Mouse (Mus musculus) kidney, postnatal 0 days (tissue): Measurements from ENCODE around the gene Ric8a. TPM values are rescaled to one million over a fixed set of nuclear protein-coding genes. Genes with fewer than 3 reads are reported as not detected.

ENCODE experiments used
- ATAC-seq: fragments of 200-750 bp; cut with Nextera tagmentation; replicated peaks from 2 replicates; pipeline ENCODE4 v1.8.0; 2017; ENCODE audit warnings: low read depth, moderate number of reproducible peaks, moderate TSS enrichment, moderate library complexity; ENCODE audit not compliant: low FRiP score
- DNase-seq: peaks from one replicate; pipeline ENCODE4 v3.0.0-alpha.2; 2016; ENCODE audit warnings: low spot score
- H3K27ac ChIP-seq: fragments of 300-500 bp; sonication (generic); 2 replicates; pipeline ENCODE4 v1.5.1; 2014; ENCODE audit warnings: mild to moderate bottlenecking
- H3K27me3 ChIP-seq: fragments of 300-500 bp; sonication (generic); 2 replicates; pipeline ENCODE4 v1.6.1; 2014; ENCODE audit warnings: low read length, mixed read lengths; ENCODE audit not compliant: insufficient read depth
- H3K36me3 ChIP-seq: fragments of 300-500 bp; sonication (generic); 2 replicates; pipeline ENCODE4 v1.6.1; 2014; ENCODE audit warnings: low read length, mixed read lengths; ENCODE audit not compliant: insufficient read depth
- H3K4me1 ChIP-seq: fragments of 300-500 bp; sonication (generic); replicated peaks from 2 replicates; pipeline ENCODE4 v1.6.1; 2014; ENCODE audit warnings: antibody characterized with exemption, low read length, mixed read lengths; ENCODE audit not compliant: insufficient read depth
- H3K4me2 ChIP-seq: fragments of 300-500 bp; sonication (generic); 2 replicates; pipeline ENCODE4 v1.6.1; 2014; ENCODE audit warnings: mild to moderate bottlenecking, low read length, moderate library complexity, mixed read lengths
- H3K4me3 ChIP-seq: fragments of 300-500 bp; sonication (generic); replicated peaks from 2 replicates; pipeline ENCODE4 v1.5.1; 2014; ENCODE audit warnings: low read depth, low read length
- H3K9ac ChIP-seq: fragments of 300-500 bp; sonication (generic); 2 replicates; pipeline ENCODE4 v1.6.1; 2014; ENCODE audit warnings: low read depth, low read length
- H3K9me3 ChIP-seq: fragments of 300-500 bp; sonication (generic); replicated peaks from 2 replicates; pipeline ENCODE4 v1.6.1; 2016; ENCODE audit warnings: low read length, inconsistent platforms, mixed read lengths
- CTCF ChIP-seq: IDR thresholded peaks from 2 replicates; pipeline ENCODE4 v1.5.1; 2016; ENCODE audit warnings: antibody characterized with exemption, low read depth, mild to moderate bottlenecking, moderate library complexity
- WGBS: fragments of 180-500 bp; shearing (Covaris S2); extraction: QIAGEN DNeasy Blood & Tissue Kit; methylation state at CpG from one replicate; pipeline ENCODE4 v1.1.7; 2014; 5-methylcytosine and 5-hydroxymethylcytosine counted together
- polyA plus RNA-seq: library from polyadenylated mRNA; unstranded; fragments of >200 nt; fragmentation: Nextera tagmentation; extraction: Ambion mirVana; gene quantifications from 2 replicates; pipeline ENCODE4 v1.2.1, GENCODE M21; 2015

Gene Ric8a
- polyA plus RNA-seq, 1 experiment from 2014 or later: 45.0 TPM

GRCm38 (mm10) chr7:140854483-140854882, 2.3 kb upstream of the Ric8a start:
- no peak overlapping the region for H3K27ac ChIP-seq
- H3K36me3 ChIP-seq: peaks cover 25% of the 10 kb centered on the region
- H3K9ac ChIP-seq: no peak overlapping the region
- no peak for TF ChIP-seq CTCF
- ATAC-seq (no peak), DNase-seq (no peak)
- H3K27me3 ChIP-seq: no peaks in the 10 kb centered on the region
- no peak overlapping the region for H3K4me2 ChIP-seq
- no peak overlapping the region for H3K4me3 ChIP-seq
- 83% methylated on average over 18 of the region's 18 CpGs for WGBS
- H3K9me3 ChIP-seq: no peaks in the 10 kb centered on the region
- H3K4me1 ChIP-seq: peaks cover 18% of the 10 kb centered on the region; the same call in 1 of the 2 replicates

GRCm38 (mm10) chr7:140855181-140855580, 1.6 kb upstream of the Ric8a start:
- no peak overlapping the region for H3K27ac ChIP-seq
- H3K36me3 ChIP-seq: peaks cover 25% of the 10 kb centered on the region
- H3K4me2 ChIP-seq: peak overlapping the region; percentile 97
- peaks cover 18% of the 10 kb centered on the region; the same call in 1 of the 2 replicates for H3K4me1 ChIP-seq
- no peaks in the 10 kb centered on the region for H3K27me3 ChIP-seq
- H3K4me3 ChIP-seq: peak overlapping the region; percentile 81
- 74% methylated on average over 9 of the region's 9 CpGs for WGBS
- no peaks in the 10 kb centered on the region for H3K9me3 ChIP-seq
- peak overlapping the region; percentile 90 for H3K9ac ChIP-seq
- no peak for TF ChIP-seq CTCF
- DNase-seq (no peak), ATAC-seq (no peak)

- Histone ChIP-seq H3K4me1 (peaks cover 18% of the 10 kb centered on the region; the same call in 1 of the 2 replicates), H3K9ac (peak within 1 kb of the TSS; percentile 90), H3K27me3 (no peaks in the 10 kb centered on the region), H3K4me3 (peak within 1 kb of the TSS; percentile 81), H3K9me3 (no peaks in the 10 kb centered on the region), H3K27ac (peak within 1 kb of the TSS; percentile 94), H3K36me3 (peaks cover 32% of the 10 kb centered on the region), H3K4me2 (peak within 1 kb of the TSS; percentile 97)
- DNase-seq (peak; percentile 97), ATAC-seq (peak; percentile 83)
- under 1% methylated on average over 51 of the region's 51 CpGs for WGBS
- no peak for TF ChIP-seq CTCF
Measured at GRCm38 (mm10) chr7:140855860-140856784, 635 bp upstream of the Ric8a start, which contains the start of gene Gm45785. Gene Gm45785 (minus strand): TSS chr7:140856331.

- Histone ChIP-seq H3K9me3 (no peaks in the 10 kb centered on the region), H3K27me3 (no peaks in the 10 kb centered on the region), H3K27ac (peak within 1 kb of the TSS; percentile 94), H3K4me3 (peak within 1 kb of the TSS; percentile 81), H3K36me3 (peaks cover 34% of the 10 kb centered on the region), H3K4me1 (peaks cover 18% of the 10 kb centered on the region; the same call in 1 of the 2 replicates), H3K4me2 (peak within 1 kb of the TSS; percentile 97), H3K9ac (peak within 1 kb of the TSS; percentile 90)
- 30% methylated on average over 40 of the region's 40 CpGs for WGBS
- ATAC-seq (peak; percentile 19), DNase-seq (peak; percentile 26)
- TF ChIP-seq CTCF: no peak
Measured at GRCm38 (mm10) chr7:140857550-140858505, 1.1 kb downstream of the Ric8a start, which contains the start of gene Bet1l. Gene Bet1l (minus strand): TSS chr7:140857577.

- Histone ChIP-seq H3K36me3 (peaks cover 34% of the 10 kb centered on the region), H3K4me2 (peak overlapping the region; percentile 97), H3K27me3 (no peaks in the 10 kb centered on the region), H3K9me3 (no peaks in the 10 kb centered on the region), H3K4me3 (no peak overlapping the region), H3K9ac (peak overlapping the region; percentile 90), H3K27ac (no peak overlapping the region), H3K4me1 (peaks cover 18% of the 10 kb centered on the region; the same call in 1 of the 2 replicates)
- 95% methylated on average over 8 of the region's 8 CpGs for WGBS
- TF ChIP-seq CTCF: no peak
- ATAC-seq (no peak), DNase-seq (no peak)
Measured at GRCm38 (mm10) chr7:140858746-140859145, 2.0 kb downstream of the Ric8a start.

GRCm38 (mm10) chr7:140859997-140860396, 3.2 kb downstream of the Ric8a start:
- no peaks in the 10 kb centered on the region for H3K9me3 ChIP-seq
- WGBS: 76% methylated on average over 6 of the region's 6 CpGs
- H3K4me3 ChIP-seq: no peak overlapping the region
- no peak overlapping the region for H3K4me2 ChIP-seq
- H3K36me3 ChIP-seq: peaks cover 42% of the 10 kb centered on the region
- no peaks in the 10 kb centered on the region for H3K27me3 ChIP-seq
- DNase-seq (no peak), ATAC-seq (no peak)
- H3K27ac ChIP-seq: no peak overlapping the region
- peaks cover 17% of the 10 kb centered on the region; the same call in 1 of the 2 replicates for H3K4me1 ChIP-seq
- TF ChIP-seq CTCF: no peak
- no peak overlapping the region for H3K9ac ChIP-seq
